Mouse (Mus musculus) adrenal gland, postnatal 25 days (tissue): ENCODE data around the gene Rhot2. TPM values are rescaled to one million over a fixed set of nuclear protein-coding genes. Genes with fewer than 3 reads are reported as not detected.
A peak's percentile ranks its signal among the peaks of the same experiment; 100 is the strongest.

Source experiments
- DNase-seq: peaks from one replicate; pipeline ENCODE4 v3.0.0; 2021; ENCODE audit warnings: mixed read lengths
- microRNA-seq, 2 experiments: library from miRNA; unstranded; fragments of <30 nt; microRNA quantifications; one replicate each; pipeline ENCODE4 v1.2.0; 2021
- total RNA-seq: library from RNA; stranded (reverse); gene quantifications from 2 replicates; pipeline ENCODE4 v1.2.3, GENCODE M21; 2021

Gene Rhot2
- total RNA-seq, 1 experiment from 2014 or later = 124 TPM

- DNase-seq = peak; percentile 47
Measured at GRCm38 (mm10) chr17:25796211-25796771, 48.4 kb downstream of the Rhot2 start.

GRCm38 (mm10) chr17:25795609-25796092 is 49.0 kb downstream of the Rhot2 start, which contains the start of gene AC134908.4:
Gene AC134908.4, minus strand, starts transcription at chr17:25795659.
- no peak for DNase-seq

GRCm38 (mm10) chr17:25794998-25795397 is 49.7 kb downstream of the Rhot2 start:
- DNase-seq = no peak

GRCm38 (mm10) chr17:25794197-25794596 is 50.5 kb downstream of the Rhot2 start:
- DNase-seq = no peak

- peak; percentile 76 for DNase-seq
Measured at GRCm38 (mm10) chr17:25792615-25793014, 52.0 kb downstream of the Rhot2 start, which contains the start of gene Fam173a. Gene Fam173a, minus strand, starts transcription at chr17:25792901.

GRCm38 (mm10) chr17:25791843-25792527 is 52.7 kb downstream of the Rhot2 start:
- peak; percentile 83 for DNase-seq

- no peak for DNase-seq
Measured at GRCm38 (mm10) chr17:25791320-25791842, 53.3 kb downstream of the Rhot2 start.

Small RNA genes lying within 50 kb of the gene (microRNA-seq; reads per million reads assigned to microRNA genes)
- gene Mir3082 = 1.7 to 2.5 reads per million in 2 experiments

Other genes starting within 250 kb of the Rhot2 start
- gene Gng13, start 127.7 kb downstream of the Rhot2 start, total RNA-seq = not detected in 2 replicates
- gene Chtf18, start 117.4 kb downstream of the Rhot2 start, total RNA-seq = 6.3 and 7.8 TPM in 2 replicates
- gene Rpusd1, start 117.2 kb downstream of the Rhot2 start, total RNA-seq = 14.1 and 14.6 TPM in 2 replicates
- gene Mslnl, start 108.8 kb downstream of the Rhot2 start, total RNA-seq = not detected in 2 replicates
- 2.2 and 3.7 TPM in 2 replicates for gene Msln, start 90.5 kb downstream of the Rhot2 start, total RNA-seq
- gene Narfl, start 71.1 kb downstream of the Rhot2 start, total RNA-seq = 31.6 and 31.8 TPM in 2 replicates
- 22.6 and 43.5 TPM in 2 replicates for gene Haghl, start 59.2 kb downstream of the Rhot2 start, total RNA-seq
- not detected in 2 replicates for gene Ccdc78, start 58.3 kb downstream of the Rhot2 start, total RNA-seq
- 84.7 and 102 TPM in 2 replicates for gene Fam173a, start 52.0 kb downstream of the Rhot2 start, total RNA-seq
- gene AC134908.4, start 49.2 kb downstream of the Rhot2 start, total RNA-seq = not detected in 2 replicates
- 22.1 and 25.5 TPM in 2 replicates for gene Metrn, start 47.7 kb downstream of the Rhot2 start, total RNA-seq
- gene Fbxl16, start 35.8 kb downstream of the Rhot2 start, total RNA-seq = 35.5 and 40.7 TPM in 2 replicates
- 24.9 and 25.4 TPM in 2 replicates for gene Wdr24, start 21.2 kb downstream of the Rhot2 start, total RNA-seq
- gene Jmjd8, start 16.0 kb downstream of the Rhot2 start, total RNA-seq = 92.9 and 104 TPM in 2 replicates
- gene Stub1, start 11.4 kb downstream of the Rhot2 start, total RNA-seq = 182 and 205 TPM in 2 replicates
- 15.4 and 20.2 TPM in 2 replicates for gene Rhbdl1, start 7.6 kb downstream of the Rhot2 start, total RNA-seq
- gene Gm20683, start 3.1 kb downstream of the Rhot2 start, total RNA-seq = 12.8 and 26.6 TPM in 2 replicates
- gene Wdr90, start 16.6 kb upstream of the Rhot2 start, total RNA-seq = 26.7 and 28.0 TPM in 2 replicates
- 479 and 493 TPM in 2 replicates for gene Mcrip2, start 23.9 kb upstream of the Rhot2 start, total RNA-seq
- gene Mettl26, start 30.2 kb upstream of the Rhot2 start, total RNA-seq = 116 and 144 TPM in 2 replicates
- gene Wfikkn1, start 36.0 kb upstream of the Rhot2 start, total RNA-seq = 2.7 and 3.3 TPM in 2 replicates
- gene Rab40c, start 74.9 kb upstream of the Rhot2 start, total RNA-seq = 33.0 and 36.9 TPM in 2 replicates
- gene Pigq, start 100.1 kb upstream of the Rhot2 start, total RNA-seq = 110 and 113 TPM in 2 replicates
- not detected in 2 replicates for gene Nhlrc4, start 100.1 kb upstream of the Rhot2 start, total RNA-seq
- gene A930017K11Rik, start 107.7 kb upstream of the Rhot2 start, total RNA-seq = not detected in 2 replicates
- 22.8 and 24.5 TPM in 2 replicates for gene Capn15, start 140.9 kb upstream of the Rhot2 start, total RNA-seq
- gene Rab11fip3, start 224.7 kb upstream of the Rhot2 start, total RNA-seq = 22.7 and 25.2 TPM in 2 replicates
- 18.5 and 22.6 TPM in 2 replicates for gene Decr2, start 245.5 kb upstream of the Rhot2 start, total RNA-seq